Mouse (Mus musculus): ENCODE measurements at regions not wholly inside any gene's neighbourhood (a gene's known extent, or its start where the extent isn't known, plus 50 kb on each side); places are given as distances from the start of the nearest gene placed in this dataset.

- TF ChIP-seq ZNF384 (IDR thresholded peaks at IDR 0.05; ENCODE audit: low read depth, low read length): no peak
- TF ChIP-seq ZC3H11A (IDR thresholded peaks at IDR 0.05; ENCODE audit: borderline replicate concordance, low read depth, low read length): no peak
- no peak for TF ChIP-seq MAFK (IDR thresholded peaks at IDR 0.05; ENCODE audit: insufficient read depth, low read depth, low read length)
- TF ChIP-seq HCFC1 (IDR thresholded peaks at IDR 0.05; ENCODE audit: borderline replicate concordance, insufficient read depth, low read length): no peak
- TF ChIP-seq CHD2 (IDR thresholded peaks at IDR 0.05; ENCODE audit: low read depth, low read length): no peak
These were observed 151.9 kb upstream of the Gimd1 start for GRCm38 (mm10) chr3:132477768-132478167.

All from ES-E14 (cell line).